Mouse (Mus musculus): Measurements from ENCODE around the gene Col4a1. TPM values are rescaled to one million over a fixed set of nuclear protein-coding genes. Genes with fewer than 3 reads are reported as not detected.

The Col4a1 gene
- polyA plus RNA-seq, 1 experiment from 2014 or later = 136 TPM

DNA sequence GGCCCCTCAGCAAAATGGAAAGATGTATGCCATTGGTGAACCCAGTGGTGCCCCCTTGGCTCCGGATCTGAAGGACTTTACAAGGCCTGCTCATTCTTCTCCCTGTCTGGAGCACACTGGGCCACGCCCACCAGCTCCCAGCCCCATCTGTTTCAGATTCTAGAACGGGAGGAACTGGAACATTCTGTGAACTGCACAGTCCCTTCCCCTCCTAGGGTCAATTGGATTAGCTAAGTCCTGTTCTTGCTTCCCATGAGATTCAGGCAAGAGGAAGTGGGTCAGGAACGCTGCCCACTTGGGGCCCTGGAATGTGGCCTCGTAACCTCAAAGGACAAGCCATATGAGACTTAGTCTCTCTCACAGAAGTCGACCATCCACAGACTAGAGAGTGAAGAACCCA is 41.8 kb downstream of the Col4a1 start:
- H3K4me3 ChIP-seq (ENCODE audit: low read length) = no peak overlapping the region
- no peak overlapping the region for H3K27ac ChIP-seq (ENCODE audit: low read length)
- no peak overlapping the region for H3K4me2 ChIP-seq (ENCODE audit: low read depth, low read length)
- H3K9ac ChIP-seq (ENCODE audit: low read depth, low read length) = no peak overlapping the region
- peaks cover 18% of the 10 kb centered on the region for H3K4me1 ChIP-seq (ENCODE audit: control insufficient read depth, insufficient read depth, low read length)
- WGBS = 62% methylated on average over 6 of the region's 6 CpGs
- no peaks in the 10 kb centered on the region for H3K27me3 ChIP-seq (replicated peaks; ENCODE audit: control insufficient read depth, insufficient read depth, low read length)
- H3K9me3 ChIP-seq (ENCODE audit: control insufficient read depth, low read length) = no peaks in the 10 kb centered on the region
- no peak for ATAC-seq
- H3K36me3 ChIP-seq (ENCODE audit: control insufficient read depth, insufficient read depth, low read length) = no peaks in the 10 kb centered on the region

DNA sequence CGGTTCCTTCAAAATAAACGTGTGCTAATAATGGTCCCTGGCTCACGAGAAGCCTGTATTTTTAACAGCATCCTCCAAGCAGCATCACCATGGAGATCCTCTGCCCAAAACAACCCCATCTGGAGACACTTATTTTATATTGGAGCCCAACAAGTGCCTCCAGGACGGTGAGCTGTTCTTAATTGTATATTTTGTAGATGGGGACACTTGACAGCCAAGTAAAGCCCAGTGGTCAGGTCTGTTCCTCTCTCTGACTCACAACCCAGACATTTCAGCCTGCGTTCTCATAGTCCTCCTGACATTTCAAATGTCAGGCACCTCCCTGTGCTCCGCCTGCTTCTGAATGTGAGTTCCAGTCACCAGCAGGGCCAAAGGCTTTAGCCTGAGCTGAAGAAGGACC is 43.9 kb downstream of the Col4a1 start:
- Histone ChIP-seq H3K27me3 (replicated peaks; ENCODE audit: control insufficient read depth, insufficient read depth, low read length) (no peaks in the 10 kb centered on the region), H3K27ac (ENCODE audit: low read length) (no peak overlapping the region; the same call in 1 of the 2 replicates), H3K9ac (ENCODE audit: low read depth, low read length) (no peak overlapping the region), H3K4me1 (ENCODE audit: control insufficient read depth, insufficient read depth, low read length) (peaks cover 16% of the 10 kb centered on the region; the same call in 1 of the 2 replicates), H3K36me3 (ENCODE audit: control insufficient read depth, insufficient read depth, low read length) (no peaks in the 10 kb centered on the region), H3K4me3 (ENCODE audit: low read length) (no peak overlapping the region), H3K9me3 (ENCODE audit: control insufficient read depth, low read length) (no peaks in the 10 kb centered on the region), H3K4me2 (ENCODE audit: low read depth, low read length) (no peak overlapping the region)
- no peak for ATAC-seq
- WGBS = 63% methylated on average over 6 of the region's 6 CpGs

DNA sequence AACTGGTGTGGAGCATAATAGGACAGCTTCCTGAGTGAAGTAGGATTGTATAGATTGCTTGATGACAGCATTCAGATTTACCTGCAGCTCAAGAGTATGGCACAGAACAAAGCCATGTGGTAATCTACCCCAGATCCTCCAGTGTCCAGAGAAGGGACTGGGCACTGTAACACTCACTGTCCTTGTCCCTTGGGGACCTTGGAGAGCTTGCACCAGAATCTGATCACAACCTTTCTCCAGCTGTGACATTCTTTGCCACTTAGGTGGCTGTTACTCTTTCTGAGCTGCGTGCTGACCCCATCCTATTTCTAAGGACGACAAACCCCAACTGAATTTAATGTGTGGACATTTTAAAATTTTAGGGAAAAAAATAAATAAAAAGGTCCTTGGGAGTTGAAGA is 46.2 kb downstream of the Col4a1 start:
- Histone ChIP-seq H3K4me2 (ENCODE audit: low read depth, low read length) (no peak overlapping the region), H3K9ac (ENCODE audit: low read depth, low read length) (no peak overlapping the region), H3K36me3 (ENCODE audit: control insufficient read depth, insufficient read depth, low read length) (no peaks in the 10 kb centered on the region), H3K4me1 (ENCODE audit: control insufficient read depth, insufficient read depth, low read length) (peaks cover 25% of the 10 kb centered on the region), H3K27me3 (replicated peaks; ENCODE audit: control insufficient read depth, insufficient read depth, low read length) (no peaks in the 10 kb centered on the region), H3K9me3 (ENCODE audit: control insufficient read depth, low read length) (no peaks in the 10 kb centered on the region), H3K4me3 (ENCODE audit: low read length) (no peak overlapping the region), H3K27ac (ENCODE audit: low read length) (no peak overlapping the region)
- no peak for ATAC-seq
- 77% methylated on average over 2 of the region's 2 CpGs for WGBS

DNA sequence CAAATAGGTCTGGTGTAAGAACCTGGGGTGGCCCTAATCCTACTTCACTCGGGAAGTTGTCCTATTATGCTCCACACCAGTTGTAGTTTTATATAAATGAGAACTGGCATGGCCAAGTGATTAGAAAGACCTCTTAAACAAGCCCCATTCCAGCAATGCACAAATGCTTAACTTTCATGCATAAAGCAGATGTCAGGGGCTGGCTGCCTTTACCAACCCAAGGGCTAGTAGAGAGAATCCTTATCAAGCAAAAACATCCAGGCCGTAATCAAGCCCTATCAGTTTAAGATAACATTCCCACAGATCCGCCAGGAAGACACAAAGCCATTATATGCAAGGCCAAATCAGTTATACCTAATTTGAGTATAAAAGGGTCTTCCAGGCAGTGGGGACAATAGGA is 46.7 kb downstream of the Col4a1 start:
- Histone ChIP-seq H3K4me2 (ENCODE audit: low read depth, low read length) (no peak overlapping the region), H3K4me1 (ENCODE audit: control insufficient read depth, insufficient read depth, low read length) (peaks cover 25% of the 10 kb centered on the region), H3K27ac (ENCODE audit: low read length) (no peak overlapping the region), H3K36me3 (ENCODE audit: control insufficient read depth, insufficient read depth, low read length) (no peaks in the 10 kb centered on the region), H3K4me3 (ENCODE audit: low read length) (no peak overlapping the region), H3K9me3 (ENCODE audit: control insufficient read depth, low read length) (no peaks in the 10 kb centered on the region), H3K27me3 (replicated peaks; ENCODE audit: control insufficient read depth, insufficient read depth, low read length) (no peaks in the 10 kb centered on the region), H3K9ac (ENCODE audit: low read depth, low read length) (no peak overlapping the region)
- no peak for ATAC-seq
- WGBS = 76% methylated on average over 3 of the region's 3 CpGs

DNA sequence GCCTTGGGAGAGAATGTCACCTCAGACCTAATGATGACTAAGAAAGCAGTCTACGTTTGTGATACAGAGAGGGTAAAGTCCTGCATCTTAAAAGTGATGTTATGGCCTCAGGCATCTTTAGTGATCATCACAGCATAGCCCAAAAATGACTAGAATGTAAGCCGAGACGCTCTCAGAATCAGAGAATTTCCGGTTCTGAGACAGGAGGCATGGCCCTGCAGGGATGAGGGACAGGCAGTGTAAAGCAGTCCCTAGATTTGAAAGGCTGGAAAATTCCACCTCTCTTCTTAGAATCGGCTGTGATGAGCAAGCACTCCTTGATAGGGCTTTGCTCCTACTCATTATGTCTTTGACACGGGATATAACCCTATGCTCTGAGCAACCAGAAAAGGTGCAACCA is 48.8 kb downstream of the Col4a1 start:
- Histone ChIP-seq H3K4me2 (ENCODE audit: low read depth, low read length) (no peak overlapping the region), H3K4me3 (ENCODE audit: low read length) (no peak overlapping the region), H3K27ac (ENCODE audit: low read length) (no peak overlapping the region), H3K4me1 (ENCODE audit: control insufficient read depth, insufficient read depth, low read length) (peaks cover 40% of the 10 kb centered on the region), H3K9me3 (ENCODE audit: control insufficient read depth, low read length) (no peaks in the 10 kb centered on the region), H3K9ac (ENCODE audit: low read depth, low read length) (no peak overlapping the region), H3K27me3 (replicated peaks; ENCODE audit: control insufficient read depth, insufficient read depth, low read length) (no peaks in the 10 kb centered on the region), H3K36me3 (ENCODE audit: control insufficient read depth, insufficient read depth, low read length) (no peaks in the 10 kb centered on the region)
- 69% methylated on average over 6 of the region's 6 CpGs for WGBS
- ATAC-seq = no peak

DNA sequence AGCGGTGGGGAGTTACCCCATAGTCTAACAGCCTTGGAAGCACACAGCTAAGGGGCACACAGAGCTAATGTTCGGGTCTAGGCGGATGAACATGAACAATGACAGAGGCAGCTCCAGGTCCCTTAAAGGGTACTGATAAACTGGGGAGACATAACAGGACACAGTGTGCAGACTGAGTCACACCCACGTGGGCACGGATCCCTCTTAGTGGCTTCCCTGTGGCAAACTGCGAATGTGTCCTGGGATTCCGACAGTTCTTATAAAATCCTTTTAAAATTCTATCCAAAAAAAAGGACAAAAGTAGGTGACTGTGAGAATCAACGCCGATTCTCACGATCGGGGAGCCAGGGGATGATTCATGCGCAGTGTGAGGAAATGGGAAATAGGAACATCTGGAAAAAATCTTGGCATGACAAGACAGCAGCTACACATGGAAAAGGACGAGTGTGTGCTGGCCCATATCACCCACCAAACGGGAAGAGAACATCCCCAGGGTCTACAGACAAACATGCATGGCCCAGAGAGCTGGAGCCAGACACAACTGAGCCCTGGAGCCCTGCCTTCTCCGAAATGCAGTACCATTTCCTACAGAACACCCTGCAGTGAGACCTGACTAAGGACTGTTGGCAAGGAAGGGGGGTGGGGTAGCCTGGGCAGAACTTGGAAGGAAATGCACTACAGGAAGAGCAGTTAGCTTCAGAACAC is 50.4 kb downstream of the Col4a1 start:
- H3K9ac ChIP-seq (ENCODE audit: low read depth, low read length) = no peak overlapping the region
- peaks cover 38% of the 10 kb centered on the region for H3K4me1 ChIP-seq (ENCODE audit: control insufficient read depth, insufficient read depth, low read length)
- ATAC-seq = 0 out of 2 replicates have a peak, but pooled peaks have one; percentile 24

DNA sequence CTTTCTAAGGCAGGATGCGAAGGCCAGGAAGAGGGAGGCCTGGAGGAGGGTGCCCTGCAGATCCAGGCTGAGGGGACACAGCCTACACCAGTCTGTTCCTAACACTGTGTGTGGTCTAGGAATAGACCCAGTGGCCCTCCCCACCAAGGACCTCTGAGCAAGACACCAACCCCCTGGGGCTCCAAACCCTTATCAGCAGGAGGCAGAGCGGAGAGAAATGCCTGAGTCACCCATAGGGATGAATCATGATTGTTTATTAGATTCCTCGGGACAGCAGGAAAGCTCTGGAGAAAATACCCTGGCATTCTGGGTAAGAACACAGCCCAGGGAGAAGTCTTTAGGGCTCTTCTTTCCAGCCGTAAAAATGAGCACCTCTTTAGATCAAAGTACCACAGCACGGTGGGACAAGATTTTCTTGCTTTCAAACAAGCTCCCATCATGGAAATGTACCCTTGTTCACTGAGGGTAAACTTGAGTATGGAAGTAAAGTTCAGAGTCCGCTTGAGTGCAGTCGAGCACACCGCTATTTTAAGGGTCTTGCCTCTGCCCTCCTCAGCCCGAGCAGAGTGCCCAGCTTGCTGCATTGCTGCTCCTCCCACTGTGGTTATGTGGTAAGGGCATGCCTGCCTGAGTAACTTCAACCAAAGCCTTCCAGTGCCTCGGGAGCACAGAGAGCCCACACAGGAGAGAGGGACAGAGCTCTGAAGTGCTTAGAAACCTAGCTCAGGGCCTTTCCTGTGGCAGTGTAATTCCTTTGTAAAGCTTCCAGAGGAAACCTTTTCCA is 52.6 kb downstream of the Col4a1 start:
- H3K9me3 ChIP-seq (ENCODE audit: control insufficient read depth, low read length) = no peaks in the 10 kb centered on the region
- peak; percentile 62 for ATAC-seq
- WGBS = 18% methylated on average over 10 of the region's 10 CpGs
- H3K4me3 ChIP-seq (ENCODE audit: low read length) = no peak overlapping the region
- H3K4me2 ChIP-seq (ENCODE audit: low read depth, low read length) = no peak overlapping the region
- H3K27ac ChIP-seq (ENCODE audit: low read length) = peak overlapping the region; percentile 34
- no peaks in the 10 kb centered on the region for H3K36me3 ChIP-seq (ENCODE audit: control insufficient read depth, insufficient read depth, low read length)
- H3K4me1 ChIP-seq (ENCODE audit: control insufficient read depth, insufficient read depth, low read length) = peaks cover 37% of the 10 kb centered on the region
- H3K27me3 ChIP-seq (replicated peaks; ENCODE audit: control insufficient read depth, insufficient read depth, low read length) = no peaks in the 10 kb centered on the region
- 0 out of 2 replicates have a peak overlapping the region, but pooled peaks have one; percentile 21 for H3K9ac ChIP-seq (ENCODE audit: low read depth, low read length)

More for the DNA sequence above, 50.4 kb downstream of the Col4a1 start:
- H3K36me3 ChIP-seq (ENCODE audit: control insufficient read depth, insufficient read depth, low read length) = no peaks in the 10 kb centered on the region
- no peak overlapping the region for H3K4me2 ChIP-seq (ENCODE audit: low read depth, low read length)
- no peak overlapping the region for H3K27ac ChIP-seq (ENCODE audit: low read length)
- H3K4me3 ChIP-seq (ENCODE audit: low read length) = no peak overlapping the region
- WGBS = 62% methylated on average over 15 of the region's 15 CpGs
- H3K27me3 ChIP-seq (replicated peaks; ENCODE audit: control insufficient read depth, insufficient read depth, low read length) = no peaks in the 10 kb centered on the region
- H3K9me3 ChIP-seq (ENCODE audit: control insufficient read depth, low read length) = no peaks in the 10 kb centered on the region

DNA sequence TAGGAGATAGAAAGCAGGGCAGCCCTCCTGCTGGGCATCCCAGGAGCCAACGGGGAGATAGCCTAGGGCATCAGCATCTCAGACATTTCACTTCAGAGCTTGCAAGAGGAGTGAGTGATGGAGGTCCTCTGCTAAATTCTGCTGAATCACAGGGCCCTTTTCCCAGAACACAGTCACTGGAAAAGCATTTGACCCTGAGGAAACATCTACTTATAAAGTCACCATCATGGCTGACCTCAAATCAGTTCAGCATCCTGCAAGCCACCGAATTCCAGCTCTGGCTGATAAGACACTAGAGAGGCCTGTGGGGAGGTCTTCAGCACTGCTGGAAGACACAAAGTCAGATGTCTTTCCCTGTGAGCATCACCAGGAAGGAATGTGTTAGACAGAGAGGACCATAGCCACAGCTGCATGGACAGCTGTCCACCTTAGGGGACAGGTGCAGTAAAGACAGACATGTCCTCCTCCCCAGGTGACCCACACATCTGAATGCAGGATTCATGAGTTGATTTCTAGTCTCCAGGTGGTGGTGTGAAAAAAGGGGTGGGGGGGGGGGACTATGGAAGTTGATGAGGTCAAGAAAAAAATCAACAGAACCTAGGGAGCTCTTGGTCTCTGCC is 54.0 kb downstream of the Col4a1 start:
- no peak for ATAC-seq
- Histone ChIP-seq H3K9ac (ENCODE audit: low read depth, low read length) (no peak overlapping the region), H3K27me3 (replicated peaks; ENCODE audit: control insufficient read depth, insufficient read depth, low read length) (no peaks in the 10 kb centered on the region), H3K9me3 (ENCODE audit: control insufficient read depth, low read length) (no peaks in the 10 kb centered on the region), H3K4me2 (ENCODE audit: low read depth, low read length) (no peak overlapping the region), H3K4me1 (ENCODE audit: control insufficient read depth, insufficient read depth, low read length) (peaks cover 35% of the 10 kb centered on the region), H3K36me3 (ENCODE audit: control insufficient read depth, insufficient read depth, low read length) (no peaks in the 10 kb centered on the region), H3K4me3 (ENCODE audit: low read length) (no peak overlapping the region), H3K27ac (ENCODE audit: low read length) (no peak overlapping the region)
- WGBS = 53% methylated on average over 2 of the region's 2 CpGs
